Mouse (Mus musculus) R1 (cell line): ENCODE data around the gene Haus8.
"Not testable (repeated sequence)": the region's sequence is repeated elsewhere in the genome, so short reads cannot be mapped to it uniquely, and the experiment has no call there.

Source experiments
- DNase-seq: peaks from one replicate; pipeline ENCODE4 v3.0.0-alpha.2; 2018; ENCODE audit warnings: low read depth, low spot score

The Haus8 gene

DNA sequence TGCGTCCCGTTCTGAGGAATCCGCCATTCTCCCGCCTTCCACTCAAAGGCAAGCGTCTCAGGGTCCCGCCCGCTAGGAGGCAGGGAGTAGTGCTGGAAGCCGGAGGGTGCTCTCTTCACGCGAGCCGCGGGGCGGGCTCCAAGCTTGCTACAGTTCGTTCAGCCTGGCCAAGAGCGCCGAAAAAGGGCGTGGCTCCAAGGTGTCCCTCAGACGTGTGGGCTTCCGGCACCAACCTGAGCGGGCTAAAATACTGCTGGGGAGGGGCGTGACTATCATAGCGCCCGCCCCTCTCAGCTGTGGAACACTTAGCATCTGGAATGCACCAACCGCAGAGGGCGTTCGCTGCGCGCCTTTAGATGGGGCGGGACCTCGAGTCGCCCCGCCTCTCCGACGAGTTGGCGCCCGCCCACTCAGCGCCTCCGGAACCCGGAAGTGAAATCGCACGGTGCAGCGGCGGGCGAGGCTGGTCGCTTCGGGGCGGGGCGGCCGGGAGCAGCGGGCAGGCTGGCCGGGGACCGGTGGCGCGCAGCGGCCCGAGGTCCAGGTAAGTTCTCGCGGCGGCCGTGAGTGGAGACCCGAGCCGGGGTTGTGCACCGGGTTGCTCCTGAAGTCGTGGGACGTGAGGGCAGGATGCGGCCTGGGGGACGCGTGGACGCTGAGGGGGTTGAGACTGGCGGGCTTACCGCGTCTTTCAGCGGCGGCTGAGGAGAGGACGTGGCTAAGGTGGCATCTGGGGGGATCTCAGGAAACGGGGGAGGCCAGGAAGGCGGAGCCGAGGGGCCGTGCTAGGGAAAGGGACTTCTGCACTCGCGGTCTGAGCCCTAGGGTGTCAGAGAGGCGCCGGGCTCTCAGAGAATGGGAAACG, at the start of gene Haus8, which contains the start of gene Myo9b:
Gene Haus8, minus strand, starts transcription at position 649 of the 865 bp plus-strand sequence.
Gene Myo9b, plus strand, starts transcription at position 429 of the 865 bp plus-strand sequence.
- DNase-seq: peak; percentile 100

DNA sequence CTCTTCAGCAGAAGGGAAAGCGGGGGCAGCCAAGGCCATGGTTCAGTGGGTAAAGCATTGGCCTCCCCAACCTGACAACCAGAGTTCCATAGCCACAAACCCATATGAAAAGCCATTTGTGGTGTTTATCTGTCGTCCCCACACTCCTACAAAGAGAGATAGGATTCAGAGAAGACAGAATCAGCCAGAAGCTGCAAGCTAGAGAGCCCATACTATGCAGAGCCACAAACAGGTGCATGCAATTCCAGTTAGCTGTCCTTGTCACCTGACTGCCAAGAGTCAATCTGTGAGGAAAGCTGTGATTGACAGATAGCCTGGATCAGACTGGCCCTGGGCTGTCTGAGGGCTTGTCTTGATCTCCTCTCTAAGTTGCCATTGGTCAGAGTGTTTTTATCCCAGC, 47.0 kb upstream of the Haus8 start:
- DNase-seq: not testable (repeated sequence)

DNA sequence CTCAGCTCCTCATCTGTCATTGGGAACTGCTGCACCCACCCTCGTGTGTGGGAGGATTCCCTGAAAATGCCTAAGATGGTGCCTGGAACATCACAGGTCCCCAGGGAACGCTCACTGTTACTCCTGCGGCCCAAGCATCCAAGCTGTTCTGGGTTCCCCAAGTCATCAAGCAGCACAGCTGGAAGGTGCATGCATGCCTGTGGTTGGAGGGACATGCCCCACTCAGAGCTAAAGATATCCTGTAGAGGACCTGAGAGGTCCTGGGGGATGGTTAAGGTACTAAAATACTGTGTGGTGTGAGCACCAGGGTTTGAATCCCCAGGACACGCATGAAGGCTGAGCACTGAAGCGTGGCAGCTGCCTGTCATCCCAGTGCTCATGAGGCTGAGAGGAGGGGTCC, 45.9 kb upstream of the Haus8 start:
- DNase-seq: not testable (repeated sequence)

DNA sequence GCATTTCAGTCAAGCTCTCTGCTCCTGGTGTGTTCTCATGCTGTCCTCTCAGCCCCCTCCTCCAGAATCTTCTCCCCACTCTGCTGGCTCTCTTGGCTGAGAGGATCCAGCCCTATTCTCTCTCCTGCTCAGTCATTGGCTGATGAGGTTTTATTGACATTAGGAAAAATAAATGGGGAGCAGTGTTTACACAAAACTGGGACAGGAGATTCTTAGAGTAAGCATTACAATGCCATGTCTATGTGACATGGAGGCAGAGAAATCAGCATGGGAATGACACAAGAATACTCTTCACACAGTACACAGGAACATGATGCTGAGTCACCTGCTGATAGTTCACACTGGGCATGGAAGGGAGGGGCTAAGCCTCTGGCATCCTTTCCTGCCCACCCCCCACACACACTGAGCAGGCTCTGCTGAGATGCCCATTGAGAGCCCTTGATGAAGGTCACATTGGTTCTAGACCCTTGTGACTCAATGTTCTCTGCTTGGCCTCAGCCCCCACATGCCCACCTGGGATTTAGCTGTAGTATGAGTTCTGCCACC, 43.8 kb upstream of the Haus8 start:
- no peak for DNase-seq

DNA sequence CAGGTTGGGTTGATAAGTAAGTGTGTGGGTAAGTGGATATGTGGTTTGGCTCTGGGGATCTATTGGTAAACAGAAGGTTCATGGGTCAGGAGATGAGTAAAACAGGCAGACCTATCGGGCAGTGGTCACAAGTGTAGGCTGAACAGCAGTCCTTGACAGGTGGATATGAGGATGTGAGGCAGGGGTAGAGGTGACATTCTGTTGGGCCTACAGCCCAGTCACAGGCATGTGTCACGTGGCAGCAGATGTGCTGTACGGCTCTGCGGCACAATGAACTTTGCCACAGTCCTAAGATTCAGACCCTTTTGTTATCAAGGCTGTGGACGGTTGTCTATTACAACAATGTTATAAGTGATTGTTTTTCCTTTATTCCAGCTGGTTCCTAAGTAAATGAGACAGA, 43.2 kb upstream of the Haus8 start:
- no peak for DNase-seq

DNA sequence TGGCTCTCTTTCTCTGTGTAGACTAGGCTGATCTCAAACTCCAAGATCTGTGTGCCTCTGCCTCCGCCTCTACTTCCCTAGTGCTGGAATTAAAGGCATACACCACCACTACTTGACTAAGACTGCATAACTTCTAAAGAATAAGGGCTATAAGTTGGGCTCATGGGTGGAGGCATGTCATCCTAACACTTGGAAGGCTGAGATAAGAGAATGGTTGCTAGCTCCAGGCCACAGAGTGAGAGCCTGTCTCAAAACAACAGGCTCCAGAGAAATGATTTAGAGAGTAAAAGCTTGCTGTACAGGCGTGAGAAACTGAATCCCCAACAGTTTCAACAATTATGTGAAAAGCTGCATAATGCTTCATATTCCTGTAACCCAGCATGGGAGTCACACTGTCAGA, 41.2 kb upstream of the Haus8 start:
- no peak for DNase-seq

DNA sequence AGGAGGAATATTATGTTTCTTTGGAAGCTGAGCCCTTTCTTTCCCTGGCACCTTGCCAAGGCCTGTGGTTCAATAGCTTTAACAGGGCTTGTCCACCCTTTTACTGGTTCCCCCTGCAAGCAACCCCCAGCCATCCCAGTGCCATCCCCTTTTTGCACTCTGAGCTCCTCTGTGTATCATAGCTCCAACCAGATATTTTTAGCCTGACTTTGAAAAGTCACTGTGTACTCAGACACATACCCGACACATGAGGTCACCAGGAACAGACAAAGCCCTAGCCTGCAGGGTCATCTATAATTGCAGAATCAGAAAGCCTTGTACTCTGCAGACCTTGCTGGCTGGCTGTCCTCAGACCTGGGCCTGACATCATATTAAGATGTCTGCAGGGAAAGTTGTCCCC, 40.0 kb upstream of the Haus8 start:
- no peak for DNase-seq

DNA sequence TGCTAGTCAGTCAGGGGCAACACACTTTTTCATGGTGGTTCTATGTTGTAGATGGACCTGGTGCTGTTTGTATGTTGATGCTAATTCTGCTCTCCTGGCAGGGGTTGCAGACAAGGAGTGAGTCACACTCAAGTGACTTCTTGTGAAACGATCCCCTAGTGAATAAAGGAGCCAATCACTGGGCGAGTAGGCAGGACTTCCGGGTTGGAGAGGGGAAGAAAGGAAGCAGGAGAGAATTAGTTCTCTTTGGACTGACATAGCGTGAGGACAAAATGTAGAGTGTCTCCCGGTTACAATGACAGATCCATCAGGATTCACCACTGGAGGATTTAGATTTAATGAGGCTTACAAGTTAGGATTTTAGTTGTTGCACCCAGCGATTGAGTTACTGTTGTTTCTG, 37.7 kb upstream of the Haus8 start:
- DNase-seq: peak; percentile 47

DNA sequence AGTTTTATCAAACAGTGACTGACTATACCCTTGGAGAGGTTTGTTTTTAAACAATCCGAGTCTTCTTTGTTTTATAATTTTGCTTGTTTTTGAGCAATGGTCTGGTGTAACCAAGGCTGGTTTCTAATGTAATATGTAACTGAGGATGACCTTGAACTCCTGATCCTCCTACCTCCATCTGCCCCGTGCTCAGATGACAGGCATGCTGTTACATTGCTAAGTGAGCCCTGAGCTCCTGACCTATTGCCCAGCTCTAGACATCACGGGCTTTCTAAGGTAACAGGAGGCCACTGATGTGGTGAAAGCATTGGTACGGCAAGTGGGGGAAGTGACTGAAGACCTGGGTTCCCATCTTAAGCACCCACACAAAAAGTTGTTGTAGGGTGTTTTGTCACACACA, 35.2 kb upstream of the Haus8 start:
- no peak for DNase-seq

DNA sequence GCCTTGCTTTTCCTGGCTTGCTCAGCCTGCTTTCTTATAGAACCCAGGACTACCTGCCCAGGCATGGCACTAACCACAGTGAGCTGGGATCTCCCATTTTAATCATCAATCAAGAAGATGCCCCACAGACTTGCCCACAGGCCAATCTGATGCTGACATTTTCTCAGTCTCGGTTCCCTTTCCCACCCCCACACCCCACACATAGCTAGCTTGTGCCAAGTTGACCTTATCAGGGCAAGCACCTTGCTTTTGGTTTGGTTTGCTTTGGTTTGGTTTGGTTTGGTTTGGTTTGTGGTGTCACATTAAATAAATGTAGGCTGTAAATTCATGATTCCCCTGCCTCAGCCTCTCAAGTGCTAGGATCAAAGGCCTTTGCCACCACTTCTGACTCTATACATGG, 34.6 kb upstream of the Haus8 start:
- no peak for DNase-seq

DNA sequence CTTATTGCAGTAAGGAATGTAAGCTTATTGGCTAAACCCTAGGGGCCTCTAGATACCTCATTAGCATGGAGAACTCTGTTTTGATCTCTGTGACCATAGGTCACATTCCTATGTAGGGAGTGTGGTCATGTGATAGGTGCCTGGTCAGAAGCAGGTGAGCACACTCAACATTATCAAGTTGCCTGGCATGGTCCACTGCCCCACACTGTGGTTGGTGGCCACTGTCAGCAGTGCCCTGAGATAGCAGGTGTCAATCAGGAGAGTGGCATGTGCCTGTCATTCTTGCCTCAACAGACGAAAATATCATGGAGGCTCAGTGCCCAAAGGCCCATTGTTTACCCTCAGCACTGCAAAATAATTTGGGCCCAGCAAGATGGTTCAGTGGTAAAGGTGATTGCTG, 33.3 kb upstream of the Haus8 start:
- DNase-seq: peak; percentile 23

DNA sequence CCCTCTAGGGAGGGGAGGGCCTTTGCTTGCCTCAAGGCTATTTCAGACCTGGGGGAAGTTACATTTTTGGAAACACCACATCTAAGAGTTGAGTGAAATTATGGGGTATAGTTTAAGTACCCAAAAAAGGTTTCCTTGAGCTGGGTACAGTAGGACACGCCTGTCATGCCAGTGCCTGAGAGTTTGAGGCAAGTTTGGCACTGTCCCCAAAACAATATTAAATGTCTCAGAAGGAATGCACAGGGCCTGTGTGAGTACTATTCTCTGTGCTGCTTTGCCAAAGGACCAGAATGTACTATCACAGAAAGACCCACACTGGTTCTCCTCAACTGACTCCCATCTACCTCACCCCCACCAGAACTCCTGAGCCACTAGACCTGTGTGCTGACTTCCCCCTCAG, 30.9 kb upstream of the Haus8 start:
- DNase-seq: no peak

DNA sequence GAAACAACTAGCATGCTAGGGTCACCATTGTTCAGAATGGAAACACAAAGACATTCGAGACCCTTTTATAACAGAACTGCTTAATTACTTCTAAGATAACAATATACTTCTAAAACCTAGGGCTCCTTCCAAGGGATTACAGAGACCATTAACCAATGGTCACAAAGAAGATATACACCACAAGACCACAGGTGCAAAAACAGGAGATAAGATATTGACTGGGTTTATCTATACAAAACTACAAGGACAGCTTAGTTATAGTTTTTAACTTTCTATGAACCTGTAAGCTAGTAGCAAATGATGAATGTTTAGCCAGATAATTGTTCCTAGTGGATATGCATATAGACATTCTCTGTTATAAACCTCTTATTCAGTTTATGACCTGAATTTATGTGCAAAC, 30.1 kb upstream of the Haus8 start:
- DNase-seq: no peak

DNA sequence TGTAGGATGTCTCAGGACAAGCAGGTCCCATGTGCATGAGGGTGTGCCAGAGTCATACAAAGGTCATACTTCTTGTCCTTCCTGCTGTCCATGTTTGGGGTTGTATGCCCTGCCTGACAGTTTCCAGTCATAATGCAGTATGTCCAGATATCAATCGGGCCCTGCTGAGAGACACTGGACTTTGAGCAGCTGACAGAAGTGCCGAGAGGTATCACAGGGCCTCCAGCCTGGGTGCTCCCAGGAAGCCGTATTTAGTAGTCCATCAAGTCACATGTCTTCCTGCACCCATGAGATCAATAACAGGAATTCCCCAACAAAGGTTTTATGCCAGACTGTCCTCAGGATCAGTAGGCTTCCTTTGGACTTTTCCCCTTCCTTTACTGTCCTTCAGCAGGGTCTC, 27.0 kb upstream of the Haus8 start:
- no peak for DNase-seq

DNA sequence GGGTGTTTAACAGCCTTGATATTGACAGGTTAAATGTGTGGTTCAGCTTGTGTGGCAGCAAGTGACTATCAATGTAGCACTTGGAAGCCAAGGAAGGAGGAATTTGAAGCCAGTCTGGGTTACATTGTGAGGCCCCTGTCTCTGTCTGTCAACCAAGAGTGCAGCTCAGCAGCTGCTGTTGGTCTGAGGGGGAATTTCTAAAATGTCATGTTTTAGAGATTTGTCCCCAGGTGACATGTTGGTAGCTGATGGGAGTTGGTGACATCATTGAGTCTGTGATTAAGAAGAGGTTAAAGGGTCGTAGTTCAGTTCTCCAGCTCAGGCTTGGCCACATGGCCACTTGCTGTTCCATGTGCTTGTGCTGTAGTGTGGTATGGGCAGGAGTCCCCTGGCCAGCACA, 24.7 kb upstream of the Haus8 start:
- DNase-seq: no peak

DNA sequence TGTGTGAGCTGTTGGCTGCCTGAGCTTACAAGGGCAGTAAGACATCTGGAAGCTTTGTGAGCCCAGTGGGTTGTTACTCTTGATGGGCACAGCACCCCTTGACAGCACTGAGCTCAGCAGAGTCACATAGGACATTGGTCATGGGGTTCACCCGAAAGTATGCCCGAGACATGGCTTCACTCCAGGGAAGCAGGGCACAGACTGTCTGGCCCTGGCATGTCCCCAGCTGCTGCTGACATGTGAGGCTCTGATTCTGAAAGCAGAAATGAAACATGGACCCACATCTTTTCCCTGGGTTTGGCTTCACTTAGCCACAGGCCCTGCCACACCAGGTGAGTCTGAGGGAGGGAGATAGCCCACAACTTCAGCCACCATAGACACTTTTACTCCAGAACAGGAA, 24.1 kb upstream of the Haus8 start:
- no peak for DNase-seq

DNA sequence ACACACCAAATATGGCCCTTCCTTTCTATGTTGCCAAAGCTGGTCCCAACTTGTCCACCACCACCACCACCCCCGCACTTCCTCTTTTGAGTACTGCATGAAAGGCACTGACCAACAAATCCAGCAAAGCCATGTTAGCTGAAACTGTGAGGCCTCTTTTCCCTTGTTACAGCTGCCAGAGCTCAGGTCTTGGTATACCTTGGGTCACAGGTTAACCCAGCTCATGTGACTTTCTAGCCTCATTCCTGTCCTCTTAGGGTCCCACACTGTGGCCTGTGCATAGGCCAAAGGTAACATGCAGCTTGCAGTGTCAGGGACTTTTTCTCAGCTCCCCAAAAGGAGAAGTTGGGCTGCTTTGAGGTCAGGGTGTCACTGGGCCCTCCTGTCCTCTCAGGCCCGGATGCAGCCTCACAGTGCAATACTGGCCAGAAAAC, 23.5 kb upstream of the Haus8 start:
- DNase-seq: no peak

DNA sequence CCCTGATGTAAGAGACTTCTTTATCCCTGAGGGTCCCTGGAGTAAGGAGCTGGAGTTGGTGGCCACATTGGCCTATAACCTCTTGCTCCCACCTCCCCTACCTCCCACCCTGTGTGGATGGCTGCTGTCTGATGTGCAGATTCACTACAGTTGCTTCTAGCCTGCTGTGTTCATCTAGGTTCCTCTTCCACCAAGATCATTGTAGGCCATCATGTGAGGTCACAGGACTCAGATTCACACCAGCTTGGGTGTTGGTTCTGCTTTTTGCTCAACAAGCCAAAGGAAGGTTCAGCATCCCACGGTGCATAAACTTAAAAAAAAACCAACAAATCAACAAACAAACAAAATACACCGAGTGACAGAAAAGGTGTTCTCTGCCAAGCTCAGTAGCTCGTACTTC, 21.2 kb upstream of the Haus8 start:
- DNase-seq: not testable (repeated sequence)

DNA sequence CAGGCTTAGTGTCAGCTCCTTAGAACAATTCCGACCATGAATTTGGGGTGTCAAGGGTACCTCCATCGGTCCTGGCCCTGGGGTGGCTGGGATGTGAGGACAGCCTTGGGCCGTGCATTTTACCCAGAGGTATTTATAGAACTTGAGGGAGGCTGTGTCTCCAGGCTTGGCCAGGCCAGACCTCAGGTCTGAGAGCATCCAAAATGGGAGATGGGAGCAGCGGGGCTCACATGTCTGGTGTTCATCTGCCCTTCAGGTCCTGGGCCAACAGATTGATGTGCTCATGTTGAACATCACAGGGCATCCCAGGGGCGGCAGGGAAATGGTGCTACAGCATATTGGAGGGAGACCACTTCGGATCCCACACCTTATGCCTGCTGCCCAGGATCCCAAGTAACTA, 18.6 kb upstream of the Haus8 start:
- DNase-seq: no peak

DNA sequence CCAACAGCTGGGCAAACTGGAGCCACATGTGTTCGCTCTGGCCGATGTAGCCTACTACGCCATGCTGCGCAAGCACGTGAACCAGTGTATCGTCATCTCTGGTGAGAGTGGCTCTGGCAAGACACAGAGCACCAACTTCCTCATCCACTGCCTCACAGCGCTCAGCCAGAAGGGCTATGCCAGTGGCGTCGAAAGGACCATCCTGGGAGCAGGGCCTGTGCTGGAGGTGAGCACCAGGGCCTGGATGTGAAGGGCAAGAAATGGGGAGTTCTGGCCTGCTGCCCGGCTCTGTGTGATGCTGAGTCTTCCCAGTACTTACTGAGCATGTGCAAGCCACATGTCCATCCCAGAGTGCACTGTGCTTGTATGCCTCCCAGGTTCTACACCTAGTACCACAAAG, 18.2 kb upstream of the Haus8 start:
- DNase-seq: no peak

DNA sequence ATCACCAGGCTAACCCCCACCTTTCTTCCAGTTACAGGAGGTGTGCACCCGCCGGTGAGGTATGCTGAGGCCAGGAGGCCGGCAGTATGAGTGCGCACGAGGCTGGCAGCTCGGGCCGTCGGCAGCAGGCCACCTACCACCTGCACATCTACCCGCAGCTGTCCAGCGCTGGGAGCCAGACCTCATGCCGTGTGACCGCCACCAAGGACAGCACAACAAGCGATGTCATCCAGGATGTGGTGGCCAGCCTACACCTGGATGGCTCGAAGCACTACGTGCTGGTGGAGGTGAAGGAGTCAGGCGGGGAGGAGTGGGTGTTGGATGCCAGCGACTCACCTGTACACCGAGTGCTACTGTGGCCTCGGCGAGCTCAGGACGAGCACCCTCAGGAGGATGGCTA, 17.5 kb upstream of the Haus8 start:
- DNase-seq: no peak

DNA sequence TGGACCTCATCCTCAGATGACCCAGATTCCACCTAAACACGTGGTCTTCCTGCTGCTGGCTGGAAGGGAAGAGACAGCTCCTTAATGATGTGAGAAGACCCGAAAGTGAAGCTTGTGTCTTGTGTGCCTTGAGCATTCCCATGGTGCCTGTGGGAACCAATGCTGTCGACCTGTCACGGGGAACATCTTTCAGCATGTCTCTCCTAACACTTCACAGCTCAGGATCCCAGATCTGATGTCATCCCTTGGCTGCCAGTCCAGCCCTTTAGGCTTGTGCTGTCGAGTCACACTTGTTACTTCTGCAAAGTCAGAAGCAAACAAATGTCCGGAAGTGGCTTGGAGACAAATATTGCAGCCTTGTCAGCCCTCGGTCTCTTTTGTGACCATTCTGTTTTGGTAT, 16.4 kb upstream of the Haus8 start:
- no peak for DNase-seq

DNA sequence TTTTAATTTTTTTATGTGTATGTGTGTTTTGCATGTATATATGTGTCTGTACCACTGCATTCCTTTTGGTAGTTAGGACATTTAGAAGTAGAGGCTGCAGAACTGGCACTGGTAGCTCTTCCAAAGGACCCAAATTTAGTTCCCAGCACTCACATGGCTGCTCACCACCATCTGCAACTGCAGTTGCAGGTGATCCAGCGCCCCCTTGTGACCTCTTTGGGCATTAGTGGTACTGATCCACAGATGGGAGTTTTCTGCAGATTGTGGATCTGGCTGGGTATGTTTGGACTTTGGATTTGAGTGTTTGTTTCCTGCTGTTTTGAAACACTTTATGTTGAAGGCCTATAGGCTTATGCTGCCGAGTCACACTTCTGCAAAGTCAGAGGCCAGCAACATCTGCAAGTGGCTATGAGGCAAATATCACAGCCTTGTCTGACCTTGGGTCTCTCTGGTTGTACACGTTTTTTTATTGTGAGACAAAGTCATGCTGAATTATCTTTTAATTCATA, 15.8 kb upstream of the Haus8 start:
- DNase-seq: peak; percentile 62
